Mouse (Mus musculus) thymus, adult 2 months (tissue): ENCODE measurements around the gene Paox. TPM values are rescaled to one million over a fixed set of nuclear protein-coding genes. Genes with fewer than 3 reads are reported as not detected.
A peak's percentile ranks its signal among the peaks of the same experiment; 100 is the strongest.

Experiments used
- DNase-seq: peaks from one replicate; pipeline ENCODE4 v3.0.0; 2021
- H3K27ac ChIP-seq: fragments of 200-500 bp; 2 replicates; pipeline ENCODE4 v1.5.1; 2012; ENCODE audit warnings: low read length, control low read depth; ENCODE audit not compliant: control insufficient read depth, insufficient read depth
- H3K27me3 ChIP-seq: fragments of 200-500 bp; 2 replicates; pipeline ENCODE4 v1.6.1; 2012; ENCODE audit warnings: mild to moderate bottlenecking, low read length, moderate library complexity, mixed read lengths; ENCODE audit not compliant: control insufficient read depth, insufficient read depth
- H3K36me3 ChIP-seq: fragments of 200-500 bp; 2 replicates; pipeline ENCODE4 v1.6.1; 2012; ENCODE audit warnings: mild to moderate bottlenecking, low read length, moderate library complexity; ENCODE audit not compliant: control insufficient read depth, insufficient read depth
- H3K4me1 ChIP-seq: fragments of 200-500 bp; replicated peaks from 2 replicates; pipeline ENCODE4 v1.6.1; 2012; ENCODE audit warnings: low read length; ENCODE audit not compliant: control insufficient read depth, insufficient read depth
- H3K4me3 ChIP-seq: fragments of 200-500 bp; 2 replicates; pipeline ENCODE4 v1.5.1; 2012; ENCODE audit warnings: mild to moderate bottlenecking, low read length, control low read depth, moderate library complexity; ENCODE audit not compliant: control insufficient read depth, insufficient read depth
- CTCF ChIP-seq: fragments of 200-500 bp; IDR thresholded peaks from 2 replicates; pipeline ENCODE4 v1.5.1; 2012; ENCODE audit warnings: mild to moderate bottlenecking, control low read depth, low read length, moderate library complexity, borderline replicate concordance; ENCODE audit not compliant: control insufficient read depth, poor library complexity, insufficient read depth; ENCODE audit errors: extremely low read depth
- POLR2A ChIP-seq: fragments of 200-500 bp; IDR thresholded peaks from 2 replicates; pipeline ENCODE4 v1.6.1; 2012; ENCODE audit warnings: mild to moderate bottlenecking, low read length, control low read depth, moderate library complexity; ENCODE audit not compliant: control insufficient read depth, poor library complexity, insufficient read depth; ENCODE audit errors: extremely low read depth
- WGBS: fragments of 180-500 bp; shearing (Covaris S2); methylation state at CpG from one replicate; pipeline ENCODE4 v1.1.7; 2018; 5-methylcytosine and 5-hydroxymethylcytosine counted together
- polyA plus RNA-seq: library from polyadenylated mRNA; depleted of rRNA; stranded (reverse); fragments of >200 nt; gene quantifications from 2 replicates; pipeline ENCODE4 v1.2.3, GENCODE M21; 2012; rRNA removed

Paox gene
- 15.3 and 18.0 TPM in 2 replicates for polyA plus RNA-seq

- Histone ChIP-seq H3K27me3 (no peaks in the 10 kb centered on the region), H3K36me3 (no peaks in the 10 kb centered on the region; the same call in none of the 2 replicates), H3K27ac (no peak within 1 kb of the TSS), H3K4me3 (peak within 1 kb of the TSS; percentile 85), H3K4me1 (peaks cover 6% of the 10 kb centered on the region)
- DNase-seq = peak; percentile 12
- TF ChIP-seq CTCF (0 out of 2 replicates have a peak, but pooled peaks have one; percentile 6), POLR2A (no peak)
- WGBS = 2% methylated on average over 23 of the region's 23 CpGs
Measured at GRCm38 (mm10) chr7:140115583-140116328, at the start of gene Paox. Gene Paox (plus strand): TSS chr7:140115799.

- Histone ChIP-seq H3K4me1 (no peaks in the 10 kb centered on the region), H3K36me3 (no peaks in the 10 kb centered on the region), H3K4me3 (no peak overlapping the region), H3K27me3 (peaks cover 2% of the 10 kb centered on the region; the same call in 1 of the 2 replicates), H3K27ac (no peak overlapping the region)
- DNase-seq = no peak
- 66% methylated on average over 6 of the region's 6 CpGs for WGBS
- TF ChIP-seq POLR2A = no peak
- TF ChIP-seq CTCF = no peak
Measured at GRCm38 (mm10) chr7:140067397-140067796, 48.2 kb upstream of the Paox start.

- Histone ChIP-seq H3K27me3 (no peaks in the 10 kb centered on the region; the same call in 1 of the 2 replicates), H3K4me3 (no peak overlapping the region), H3K36me3 (no peaks in the 10 kb centered on the region), H3K4me1 (no peaks in the 10 kb centered on the region), H3K27ac (no peak overlapping the region)
- no peak for TF ChIP-seq POLR2A
- TF ChIP-seq CTCF = no peak
- DNase-seq = no peak
- 43% methylated on average over 39 of the region's 39 CpGs for WGBS
Measured at GRCm38 (mm10) chr7:140070042-140070711, 45.4 kb upstream of the Paox start.

- Histone ChIP-seq H3K27me3 (peaks cover 3% of the 10 kb centered on the region; the same call in 1 of the 2 replicates), H3K27ac (no peak overlapping the region), H3K36me3 (no peaks in the 10 kb centered on the region), H3K4me3 (no peak overlapping the region), H3K4me1 (peaks cover 2% of the 10 kb centered on the region; the same call in 1 of the 2 replicates)
- TF ChIP-seq POLR2A (no peak), CTCF (no peak)
- no peak for DNase-seq
- WGBS = 60% methylated on average over 6 of the region's 6 CpGs
Measured at GRCm38 (mm10) chr7:140077698-140078097, 37.9 kb upstream of the Paox start.

GRCm38 (mm10) chr7:140078711-140079110 is 36.9 kb upstream of the Paox start:
- Histone ChIP-seq H3K27me3 (peaks cover 3% of the 10 kb centered on the region; the same call in 1 of the 2 replicates), H3K36me3 (no peaks in the 10 kb centered on the region), H3K4me3 (no peak overlapping the region), H3K27ac (no peak overlapping the region), H3K4me1 (peaks cover 2% of the 10 kb centered on the region; the same call in 1 of the 2 replicates)
- peak; percentile 43 for DNase-seq
- 8% methylated on average over 5 of the region's 5 CpGs for WGBS
- no peak for TF ChIP-seq CTCF
- no peak for TF ChIP-seq POLR2A

- H3K36me3 ChIP-seq = no peaks in the 10 kb centered on the region
- peak; percentile 33 for DNase-seq
- H3K4me1 ChIP-seq = peaks cover 2% of the 10 kb centered on the region; the same call in 1 of the 2 replicates
- 8% methylated on average over 24 of the region's 24 CpGs for WGBS
- no peak overlapping the region for H3K4me3 ChIP-seq
- H3K27me3 ChIP-seq = peaks cover 3% of the 10 kb centered on the region; the same call in 1 of the 2 replicates
- H3K27ac ChIP-seq = no peak overlapping the region
- TF ChIP-seq POLR2A = no peak
- no peak for TF ChIP-seq CTCF
Measured at GRCm38 (mm10) chr7:140080503-140081156, 35.0 kb upstream of the Paox start.
